Mouse (Mus musculus) hindbrain, embryonic 14.5 days (tissue): ENCODE measurements around the gene Fscn3. TPM values are rescaled to one million over a fixed set of nuclear protein-coding genes. Genes with fewer than 3 reads are reported as not detected.
A peak's percentile ranks its signal among the peaks of the same experiment; 100 is the strongest.

Experiments used
- ATAC-seq: fragments of 200-750 bp; cut with Nextera tagmentation; 2 replicates; pipeline ENCODE4 v1.8.0; 2017; ENCODE audit warnings: moderate number of reproducible peaks, mild to moderate bottlenecking, moderate TSS enrichment, moderate library complexity; ENCODE audit not compliant: low FRiP score
- DNase-seq: peaks from one replicate; pipeline ENCODE4 v3.0.0-alpha.2; 2015; ENCODE audit warnings: low spot score
- H3K27ac ChIP-seq: fragments of 300-500 bp; sonication (generic); 2 replicates; pipeline ENCODE4 v1.5.1; 2014; ENCODE audit warnings: mild to moderate bottlenecking, moderate library complexity
- H3K27me3 ChIP-seq: fragments of 300-500 bp; sonication (generic); 2 replicates; pipeline ENCODE4 v1.6.1; 2014; ENCODE audit warnings: mild to moderate bottlenecking, low read length, mixed read lengths; ENCODE audit not compliant: control insufficient read depth, insufficient read depth
- H3K36me3 ChIP-seq: fragments of 300-500 bp; sonication (generic); replicated peaks from 2 replicates; pipeline ENCODE4 v1.6.1; 2014; ENCODE audit not compliant: control insufficient read depth, insufficient read depth
- H3K4me1 ChIP-seq: fragments of 300-500 bp; sonication (generic); replicated peaks from 2 replicates; pipeline ENCODE4 v1.6.1; 2014; ENCODE audit warnings: antibody characterized with exemption, low read length, mixed read lengths; ENCODE audit not compliant: control insufficient read depth, insufficient read depth
- H3K4me2 ChIP-seq: fragments of 300-500 bp; sonication (generic); replicated peaks from 2 replicates; pipeline ENCODE4 v1.6.1; 2014; ENCODE audit warnings: mild to moderate bottlenecking, moderate library complexity
- H3K4me3 ChIP-seq: fragments of 300-500 bp; sonication (generic); replicated peaks from 2 replicates; pipeline ENCODE4 v1.5.1; 2014; ENCODE audit warnings: mild to moderate bottlenecking, low read length
- H3K9ac ChIP-seq: fragments of 300-500 bp; sonication (generic); 2 replicates; pipeline ENCODE4 v1.6.1; 2014
- H3K9me3 ChIP-seq: fragments of 300-500 bp; sonication (generic); 2 replicates; pipeline ENCODE4 v1.6.1; 2016; ENCODE audit warnings: low read length; ENCODE audit not compliant: control insufficient read depth
- WGBS: fragments of 180-500 bp; shearing (Covaris S2); extraction: QIAGEN DNeasy Blood & Tissue Kit; methylation state at CpG from one replicate; pipeline ENCODE4 v1.1.7; 2014; 5-methylcytosine and 5-hydroxymethylcytosine counted together
- polyA plus RNA-seq: library from polyadenylated mRNA; unstranded; fragments of >200 nt; fragmentation: Nextera tagmentation; extraction: Ambion mirVana; gene quantifications from 2 replicates; pipeline ENCODE4 v1.2.1, GENCODE M21; 2014

The Fscn3 gene
- polyA plus RNA-seq: not detected in 2 replicates

- H3K9me3 ChIP-seq: no peaks in the 10 kb centered on the region
- no peak within 1 kb of the TSS for H3K4me3 ChIP-seq
- peaks cover 17% of the 10 kb centered on the region for H3K36me3 ChIP-seq
- no peak for ATAC-seq
- H3K9ac ChIP-seq: no peak within 1 kb of the TSS
- WGBS: 77% methylated on average over 3 of the region's 3 CpGs
- H3K27ac ChIP-seq: no peak within 1 kb of the TSS
- no peaks in the 10 kb centered on the region for H3K27me3 ChIP-seq
- no peak for DNase-seq
- no peak within 1 kb of the TSS for H3K4me2 ChIP-seq
- H3K4me1 ChIP-seq: peaks cover 12% of the 10 kb centered on the region
Measured at GRCm38 (mm10) chr6:28427096-28427839, at the start of gene Fscn3. Gene Fscn3, plus strand, starts transcription at chr6:28427789.

GRCm38 (mm10) chr6:28381983-28382382 lies 45.6 kb upstream of the Fscn3 start:
- H3K4me3 ChIP-seq: no peak overlapping the region
- no peak overlapping the region for H3K27ac ChIP-seq
- no peak overlapping the region for H3K4me2 ChIP-seq
- no peaks in the 10 kb centered on the region for H3K36me3 ChIP-seq
- ATAC-seq (no peak), DNase-seq (no peak)
- no peaks in the 10 kb centered on the region for H3K4me1 ChIP-seq
- 68% methylated on average over 4 of the region's 4 CpGs for WGBS
- no peaks in the 10 kb centered on the region for H3K27me3 ChIP-seq
- H3K9me3 ChIP-seq: no peaks in the 10 kb centered on the region
- H3K9ac ChIP-seq: no peak overlapping the region

GRCm38 (mm10) chr6:28385169-28385568 lies 42.4 kb upstream of the Fscn3 start:
- no peak for DNase-seq
- Histone ChIP-seq H3K9ac (no peak overlapping the region), H3K4me2 (no peak overlapping the region), H3K27ac (no peak overlapping the region), H3K36me3 (no peaks in the 10 kb centered on the region), H3K4me3 (no peak overlapping the region), H3K4me1 (no peaks in the 10 kb centered on the region), H3K27me3 (no peaks in the 10 kb centered on the region), H3K9me3 (no peaks in the 10 kb centered on the region)
- 88% methylated on average over 3 of the region's 3 CpGs for WGBS
- no peak for ATAC-seq

GRCm38 (mm10) chr6:28389038-28389437 lies 38.6 kb upstream of the Fscn3 start:
- Histone ChIP-seq H3K4me1 (no peaks in the 10 kb centered on the region), H3K9me3 (no peaks in the 10 kb centered on the region), H3K27me3 (no peaks in the 10 kb centered on the region), H3K4me2 (no peak overlapping the region), H3K27ac (no peak overlapping the region), H3K36me3 (no peaks in the 10 kb centered on the region), H3K9ac (no peak overlapping the region), H3K4me3 (no peak overlapping the region)
- no peak for DNase-seq
- no peak for ATAC-seq
- 89% methylated on average over 3 of the region's 3 CpGs for WGBS

GRCm38 (mm10) chr6:28396051-28396852 lies 31.3 kb upstream of the Fscn3 start:
- Histone ChIP-seq H3K4me2 (peak overlapping the region; percentile 71), H3K9ac (peak overlapping the region; percentile 47), H3K9me3 (no peaks in the 10 kb centered on the region), H3K27me3 (no peaks in the 10 kb centered on the region; the same call in 1 of the 2 replicates), H3K36me3 (no peaks in the 10 kb centered on the region), H3K27ac (no peak overlapping the region), H3K4me1 (no peaks in the 10 kb centered on the region), H3K4me3 (peak overlapping the region; percentile 38)
- DNase-seq (no peak), ATAC-seq (no peak)
- WGBS: 22% methylated on average over 15 of the region's 15 CpGs

GRCm38 (mm10) chr6:28396853-28397457 lies 30.6 kb upstream of the Fscn3 start:
- ATAC-seq: no peak

GRCm38 (mm10) chr6:28397681-28398203 lies 29.8 kb upstream of the Fscn3 start, which contains the start of gene Zfp800:
Gene Zfp800, minus strand, starts transcription at chr6:28398005.
- H3K4me3 ChIP-seq: peak within 1 kb of the TSS; percentile 38
- ATAC-seq (peak; percentile 62), DNase-seq (peak; percentile 55)
- WGBS: under 1% methylated on average over 33 of the region's 33 CpGs
- peak within 1 kb of the TSS; percentile 71 for H3K4me2 ChIP-seq
- H3K27ac ChIP-seq: no peak within 1 kb of the TSS
- no peaks in the 10 kb centered on the region for H3K4me1 ChIP-seq
- peak within 1 kb of the TSS; percentile 47 for H3K9ac ChIP-seq
- no peaks in the 10 kb centered on the region for H3K36me3 ChIP-seq
- H3K27me3 ChIP-seq: no peaks in the 10 kb centered on the region; the same call in 1 of the 2 replicates
- H3K9me3 ChIP-seq: no peaks in the 10 kb centered on the region

More at GRCm38 (mm10) chr6:28396853-28397457, 30.6 kb upstream of the Fscn3 start:
- H3K27ac ChIP-seq: no peak overlapping the region
- H3K4me2 ChIP-seq: peak overlapping the region; percentile 71
- H3K4me1 ChIP-seq: no peaks in the 10 kb centered on the region
- 2% methylated on average over 19 of the region's 19 CpGs for WGBS
- H3K36me3 ChIP-seq: no peaks in the 10 kb centered on the region
- H3K27me3 ChIP-seq: no peaks in the 10 kb centered on the region; the same call in 1 of the 2 replicates
- H3K9me3 ChIP-seq: no peaks in the 10 kb centered on the region
- peak; percentile 64 for DNase-seq
- H3K9ac ChIP-seq: peak overlapping the region; percentile 47
- peak overlapping the region; percentile 38 for H3K4me3 ChIP-seq

- no peaks in the 10 kb centered on the region for H3K4me1 ChIP-seq
- H3K4me3 ChIP-seq: no peak overlapping the region
- ATAC-seq: no peak
- H3K9me3 ChIP-seq: no peaks in the 10 kb centered on the region
- H3K9ac ChIP-seq: no peak overlapping the region
- H3K36me3 ChIP-seq: no peaks in the 10 kb centered on the region
- no peaks in the 10 kb centered on the region; the same call in 1 of the 2 replicates for H3K27me3 ChIP-seq
- DNase-seq: no peak
- 95% methylated on average over 3 of the region's 3 CpGs for whole genome bisulfite sequencing
- H3K27ac ChIP-seq: no peak overlapping the region
- H3K4me2 ChIP-seq: no peak overlapping the region
Measured at GRCm38 (mm10) chr6:28398726-28399125, 28.9 kb upstream of the Fscn3 start.

- DNase-seq: no peak
- H3K27me3 ChIP-seq: no peaks in the 10 kb centered on the region; the same call in 1 of the 2 replicates
- no peaks in the 10 kb centered on the region for H3K36me3 ChIP-seq
- H3K4me2 ChIP-seq: no peak overlapping the region
- WGBS: 91% methylated on average over 4 of the region's 4 CpGs
- ATAC-seq: no peak
- H3K27ac ChIP-seq: no peak overlapping the region
- H3K9me3 ChIP-seq: no peaks in the 10 kb centered on the region
- no peak overlapping the region for H3K9ac ChIP-seq
- H3K4me1 ChIP-seq: no peaks in the 10 kb centered on the region
- no peak overlapping the region for H3K4me3 ChIP-seq
Measured at GRCm38 (mm10) chr6:28399791-28400190, 27.8 kb upstream of the Fscn3 start.
